Mouse (Mus musculus) stomach, embryonic 14.5 days (tissue): ENCODE data around the gene Zfp512b. TPM values are rescaled to one million over a fixed set of nuclear protein-coding genes. Genes with fewer than 3 reads are reported as not detected.
A peak's percentile ranks its signal among the peaks of the same experiment; 100 is the strongest.

Experiments used
- ATAC-seq: fragments of 200-750 bp; cut with Nextera tagmentation; 2 replicates; pipeline ENCODE4 v1.8.0; 2017; ENCODE audit warnings: low read depth, moderate TSS enrichment; ENCODE audit not compliant: insufficient number of reproducible peaks, insufficient read depth, low FRiP score
- H3K27ac ChIP-seq: fragments of 300-500 bp; sonication (generic); 2 replicates; pipeline ENCODE4 v1.5.1; 2014; ENCODE audit warnings: mild to moderate bottlenecking, low read length, moderate library complexity, mixed read lengths
- H3K27me3 ChIP-seq: fragments of 300-500 bp; sonication (generic); 2 replicates; pipeline ENCODE4 v1.6.1; 2014; ENCODE audit warnings: low read length, control low read depth, mixed read lengths; ENCODE audit not compliant: control insufficient read depth, insufficient read depth
- H3K36me3 ChIP-seq: fragments of 300-500 bp; sonication (generic); 2 replicates; pipeline ENCODE4 v1.6.1; 2014; ENCODE audit warnings: mild to moderate bottlenecking, control low read depth, low read length, moderate library complexity, mixed read lengths; ENCODE audit not compliant: control insufficient read depth, insufficient read depth
- H3K4me1 ChIP-seq: fragments of 300-500 bp; sonication (generic); 2 replicates; pipeline ENCODE4 v1.6.1; 2014; ENCODE audit warnings: low read length, control low read depth, mixed read lengths; ENCODE audit not compliant: control insufficient read depth, insufficient read depth
- H3K4me2 ChIP-seq: fragments of 300-500 bp; sonication (generic); replicated peaks from 2 replicates; pipeline ENCODE4 v1.6.1; 2014; ENCODE audit warnings: low read depth, low read length, control low read depth
- H3K4me3 ChIP-seq: fragments of 300-500 bp; sonication (generic); 2 replicates; pipeline ENCODE4 v1.5.1; 2014; ENCODE audit warnings: low read depth, low read length, control low read depth
- H3K9ac ChIP-seq: fragments of 300-500 bp; sonication (generic); replicated peaks from 2 replicates; pipeline ENCODE4 v1.6.1; 2014; ENCODE audit warnings: low read depth, mild to moderate bottlenecking, control low read depth, low read length, moderate library complexity, mixed read lengths
- H3K9me3 ChIP-seq: fragments of 300-500 bp; sonication (generic); 2 replicates; pipeline ENCODE4 v1.6.1; 2016; ENCODE audit warnings: low read depth, low read length, control low read depth; ENCODE audit not compliant: control insufficient read depth
- WGBS: fragments of 180-500 bp; shearing (Covaris S2); extraction: QIAGEN DNeasy Blood & Tissue Kit; methylation state at CpG from one replicate; pipeline ENCODE4 v1.1.7; 2014; 5-methylcytosine and 5-hydroxymethylcytosine counted together
- polyA plus RNA-seq: library from polyadenylated mRNA; unstranded; fragments of >200 nt; fragmentation: Nextera tagmentation; extraction: Ambion mirVana; gene quantifications from 2 replicates; pipeline ENCODE4 v1.2.1, GENCODE M21; 2014

Zfp512b gene
- 50.6 and 51.6 TPM in 2 replicates for polyA plus RNA-seq

GRCm38 (mm10) chr2:181592231-181593041 is at the start of gene Zfp512b:
Gene Zfp512b, minus strand, starts transcription at chr2:181592803.
- Histone ChIP-seq H3K9me3 (no peaks in the 10 kb centered on the region), H3K4me3 (peak within 1 kb of the TSS; percentile 94), H3K36me3 (peaks cover 31% of the 10 kb centered on the region), H3K9ac (peak within 1 kb of the TSS; percentile 97), H3K4me1 (peaks cover 9% of the 10 kb centered on the region; the same call in 1 of the 2 replicates), H3K27ac (peak within 1 kb of the TSS; percentile 83), H3K4me2 (peak within 1 kb of the TSS; percentile 78), H3K27me3 (no peaks in the 10 kb centered on the region)
- under 1% methylated on average over 57 of the region's 97 CpGs for WGBS
- ATAC-seq: peak; percentile 75

- H3K36me3 ChIP-seq: peaks cover 50% of the 10 kb centered on the region
- H3K9me3 ChIP-seq: no peaks in the 10 kb centered on the region
- no peak for ATAC-seq
- H3K4me3 ChIP-seq: no peak overlapping the region
- H3K27me3 ChIP-seq: no peaks in the 10 kb centered on the region
- no peak overlapping the region for H3K9ac ChIP-seq
- H3K27ac ChIP-seq: no peak overlapping the region
- no peak overlapping the region for H3K4me2 ChIP-seq
- no peaks in the 10 kb centered on the region for H3K4me1 ChIP-seq
- 83% methylated on average over 3 of the region's 3 CpGs for WGBS
Observed at GRCm38 (mm10) chr2:181635865-181636264, 43.3 kb upstream of the Zfp512b start.

- ATAC-seq: no peak
- no peak overlapping the region for H3K4me3 ChIP-seq
- H3K27ac ChIP-seq: no peak overlapping the region
- H3K4me1 ChIP-seq: no peaks in the 10 kb centered on the region
- peaks cover 46% of the 10 kb centered on the region for H3K36me3 ChIP-seq
- no peak overlapping the region for H3K9ac ChIP-seq
- H3K9me3 ChIP-seq: no peaks in the 10 kb centered on the region
- H3K27me3 ChIP-seq: no peaks in the 10 kb centered on the region
- WGBS: 93% methylated on average over 6 of the region's 6 CpGs
- H3K4me2 ChIP-seq: no peak overlapping the region
Observed at GRCm38 (mm10) chr2:181632624-181633023, 40.0 kb upstream of the Zfp512b start.

DNA sequence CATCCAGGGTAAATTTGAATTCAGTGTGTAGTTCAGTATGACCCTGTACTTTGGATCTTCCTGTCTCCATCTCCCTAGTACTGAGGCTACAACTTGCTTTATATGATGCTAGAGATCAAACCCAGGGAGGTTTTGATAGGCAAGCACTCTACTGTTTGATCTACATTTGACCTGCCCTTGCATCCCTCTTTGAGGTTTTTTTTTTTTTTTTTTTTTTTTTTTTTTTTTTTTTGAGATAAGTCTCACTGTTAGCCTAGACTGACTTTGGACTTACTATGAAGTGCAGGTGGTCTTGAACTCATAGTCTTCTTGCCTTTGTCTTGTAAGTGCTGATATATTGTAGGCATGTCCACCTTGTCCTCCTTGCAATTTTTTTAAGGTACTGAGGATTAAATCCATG is 35.9 kb upstream of the Zfp512b start:
- Histone ChIP-seq H3K4me2 (no peak overlapping the region), H3K4me3 (no peak overlapping the region), H3K4me1 (no peaks in the 10 kb centered on the region), H3K9ac (no peak overlapping the region), H3K27ac (no peak overlapping the region), H3K36me3 (peaks cover 25% of the 10 kb centered on the region), H3K27me3 (no peaks in the 10 kb centered on the region), H3K9me3 (no peaks in the 10 kb centered on the region)
- no peak for ATAC-seq

DNA sequence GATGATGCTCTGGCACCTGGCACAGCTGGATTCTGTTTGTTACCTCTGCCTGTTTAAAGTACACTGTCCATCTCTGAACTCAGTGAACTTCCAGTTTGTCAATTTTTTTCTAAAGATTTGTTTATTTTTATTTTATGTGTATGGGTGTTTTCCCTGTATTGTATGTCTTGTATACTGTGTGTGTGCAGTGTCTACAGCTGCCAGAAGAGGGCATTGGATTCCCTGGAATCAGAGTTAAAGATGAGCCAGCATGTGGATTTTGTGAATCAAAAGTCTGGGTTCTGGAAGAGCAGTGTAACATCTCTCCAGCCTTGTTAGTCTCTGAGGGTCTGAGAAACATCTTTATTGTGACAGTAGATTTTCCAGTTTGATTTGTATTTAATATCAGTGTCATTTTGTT is 30.8 kb upstream of the Zfp512b start:
- Histone ChIP-seq H3K4me1 (no peaks in the 10 kb centered on the region), H3K4me3 (no peak overlapping the region), H3K9me3 (no peaks in the 10 kb centered on the region), H3K27me3 (no peaks in the 10 kb centered on the region), H3K27ac (no peak overlapping the region), H3K36me3 (peaks cover 30% of the 10 kb centered on the region), H3K9ac (no peak overlapping the region), H3K4me2 (no peak overlapping the region)
- no peak for ATAC-seq

DNA sequence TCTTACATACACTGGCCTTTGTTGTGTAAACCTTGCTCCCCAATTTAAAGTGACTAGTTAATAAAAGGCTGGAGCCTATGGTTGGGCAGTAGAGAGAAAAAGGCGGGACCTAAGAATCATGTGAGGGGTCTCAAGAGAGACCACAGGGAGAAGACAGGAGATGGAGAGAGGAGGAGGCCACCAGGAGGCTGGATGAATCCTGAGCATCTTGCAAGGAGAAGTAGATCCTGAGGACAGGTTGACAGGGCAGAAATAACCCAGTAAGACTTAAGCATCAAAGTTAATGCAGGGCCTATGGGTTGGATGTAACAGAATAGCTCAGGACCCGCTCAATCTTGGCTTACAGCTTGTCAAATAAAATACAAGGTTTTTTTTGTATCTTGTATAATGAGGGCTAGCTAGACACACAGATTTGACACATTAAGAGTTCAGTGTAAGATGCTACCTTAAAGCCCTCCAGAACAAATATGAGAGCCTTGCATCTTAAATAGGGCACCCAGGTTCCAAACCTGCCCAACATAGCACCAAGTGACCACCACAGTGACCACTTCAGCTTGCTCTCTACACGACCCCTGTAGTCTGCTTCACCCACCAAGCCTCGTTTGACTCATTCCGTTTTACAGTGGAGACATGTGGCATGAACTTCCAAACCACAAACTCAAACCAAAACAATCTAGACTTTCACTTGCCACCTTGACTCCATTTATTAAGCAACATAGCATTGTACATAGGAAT is 26.3 kb upstream of the Zfp512b start:
- H3K36me3 ChIP-seq: peaks cover 34% of the 10 kb centered on the region
- ATAC-seq: no peak
- no peak overlapping the region for H3K4me3 ChIP-seq
- no peak overlapping the region for H3K27ac ChIP-seq
- H3K4me2 ChIP-seq: no peak overlapping the region
- 87% methylated on average over 5 of the region's 5 CpGs for WGBS
- H3K4me1 ChIP-seq: no peaks in the 10 kb centered on the region
- no peak overlapping the region for H3K9ac ChIP-seq
- H3K27me3 ChIP-seq: no peaks in the 10 kb centered on the region
- no peaks in the 10 kb centered on the region for H3K9me3 ChIP-seq

DNA sequence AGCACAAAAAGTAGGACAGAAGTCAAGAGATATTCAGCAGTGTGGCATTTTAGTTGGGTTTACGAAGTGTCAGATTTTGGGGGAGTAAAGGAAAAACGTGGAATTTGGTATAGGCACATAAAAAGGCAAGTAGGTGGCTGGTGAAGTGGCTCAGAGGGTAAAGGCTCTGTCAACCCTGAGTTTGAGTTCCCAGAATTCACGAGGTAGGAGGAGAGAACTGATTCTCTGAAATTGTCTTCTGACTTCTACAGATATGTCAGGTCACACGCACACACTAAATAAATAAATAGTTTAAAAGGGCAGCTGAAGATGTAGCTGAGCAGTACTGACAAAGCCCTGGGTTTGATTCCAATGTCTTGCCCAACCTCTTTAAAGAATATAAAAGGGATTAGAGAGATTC is 9.8 kb upstream of the Zfp512b start:
- WGBS: 72% methylated on average over 4 of the region's 4 CpGs
- peak overlapping the region; percentile 77; the same call in 1 of the 2 replicates for H3K4me3 ChIP-seq
- H3K9ac ChIP-seq: no peak overlapping the region
- no peak overlapping the region for H3K27ac ChIP-seq
- no peaks in the 10 kb centered on the region for H3K27me3 ChIP-seq
- no peak for ATAC-seq
- peak overlapping the region; percentile 80; the same call in 1 of the 2 replicates for H3K4me2 ChIP-seq
- peaks cover 16% of the 10 kb centered on the region for H3K4me1 ChIP-seq
- H3K9me3 ChIP-seq: no peaks in the 10 kb centered on the region
- H3K36me3 ChIP-seq: no peaks in the 10 kb centered on the region

- WGBS: 29% methylated on average over 10 of the region's 10 CpGs
- H3K9me3 ChIP-seq: no peaks in the 10 kb centered on the region
- H3K4me3 ChIP-seq: peak overlapping the region; percentile 77
- H3K36me3 ChIP-seq: no peaks in the 10 kb centered on the region
- no peak for ATAC-seq
- peaks cover 16% of the 10 kb centered on the region for H3K4me1 ChIP-seq
- peak overlapping the region; percentile 90 for H3K9ac ChIP-seq
- no peaks in the 10 kb centered on the region for H3K27me3 ChIP-seq
- peak overlapping the region; percentile 61; the same call in 1 of the 2 replicates for H3K27ac ChIP-seq
- H3K4me2 ChIP-seq: peak overlapping the region; percentile 80
Observed at GRCm38 (mm10) chr2:181601751-181602145, 9.1 kb upstream of the Zfp512b start.
